Mouse (Mus musculus) ES-E14 (cell line): ENCODE results near the gene Nwd1. TPM values are rescaled to one million over a fixed set of nuclear protein-coding genes. Genes with fewer than 3 reads are reported as not detected.
A peak's percentile ranks its signal among the peaks of the same experiment; 100 is the strongest.
"Not testable (repeated sequence)": the region's sequence is repeated elsewhere in the genome, so short reads cannot be mapped to it uniquely, and the experiment has no call there.

Experiments
- DNase-seq: peaks from one replicate; pipeline ENCODE4 v3.0.0-alpha.2; 2013; ENCODE audit warnings: low read depth, low spot score
- H3K27ac ChIP-seq: 2 replicates; pipeline ENCODE4 v1.5.1; 2012; ENCODE audit warnings: low read depth, mild to moderate bottlenecking, low read length, moderate library complexity, mixed read lengths; ENCODE audit not compliant: poor library complexity, insufficient read depth, severe bottlenecking
- H3K36me3 ChIP-seq: 2 replicates; pipeline ENCODE4 v1.6.1; 2012; ENCODE audit warnings: mild to moderate bottlenecking, low read length, moderate library complexity, mixed read lengths; ENCODE audit not compliant: control insufficient read depth, poor library complexity, insufficient read depth, severe bottlenecking
- H3K4me1 ChIP-seq, 2 experiments: fragments of 150-350 bp in 1 of 2; sonication (generic) in 1 of 2; 2 replicates each; pipeline ENCODE4 v1.6.1; 2012; ENCODE audit warnings: low read length in 2 of 2, mild to moderate bottlenecking in 1 of 2, mixed read lengths in 1 of 2; ENCODE audit not compliant: control insufficient read depth in 2 of 2, insufficient read depth in 2 of 2, poor library complexity in 1 of 2
- H3K4me3 ChIP-seq, 2 experiments: fragments of 150-350 bp in 1 of 2; sonication (generic) in 1 of 2; 2 replicates each; pipeline ENCODE4 v1.5.1; 2012; ENCODE audit warnings: low read length in 2 of 2, low read depth in 1 of 2, mild to moderate bottlenecking in 1 of 2, mixed read lengths in 1 of 2; ENCODE audit not compliant: insufficient read depth in 1 of 2, poor library complexity in 1 of 2, severe bottlenecking in 1 of 2
- H3K9ac ChIP-seq: 2 replicates; pipeline ENCODE4 v1.6.1; 2012; ENCODE audit warnings: low read depth, mild to moderate bottlenecking, low read length, mixed read lengths; ENCODE audit not compliant: poor library complexity, insufficient read depth, severe bottlenecking
- H3K9me3 ChIP-seq: fragments of 150-350 bp; sonication (generic); 2 replicates; pipeline ENCODE4 v1.6.1; 2012; ENCODE audit warnings: low read depth, mild to moderate bottlenecking, low read length; ENCODE audit not compliant: control insufficient read depth, insufficient read depth
- CHD2 ChIP-seq: IDR thresholded peaks from 2 replicates; pipeline ENCODE4 v1.6.1; 2014; ENCODE audit warnings: mild to moderate bottlenecking, low read depth, low read length, inconsistent platforms
- HCFC1 ChIP-seq: IDR thresholded peaks from 2 replicates; pipeline ENCODE4 v1.6.1; 2012; ENCODE audit warnings: low read length, inconsistent platforms, borderline replicate concordance; ENCODE audit not compliant: insufficient read depth
- MAFK ChIP-seq: IDR thresholded peaks from 2 replicates; pipeline ENCODE4 v1.6.1; 2014; ENCODE audit warnings: mild to moderate bottlenecking, low read depth, low read length, inconsistent platforms; ENCODE audit not compliant: insufficient read depth
- ZC3H11A ChIP-seq: IDR thresholded peaks from 2 replicates; pipeline ENCODE4 v1.6.1; 2012; ENCODE audit warnings: low read depth, mild to moderate bottlenecking, inconsistent platforms, low read length, borderline replicate concordance
- ZNF384 ChIP-seq: IDR thresholded peaks from 2 replicates; pipeline ENCODE4 v1.6.1; 2012; ENCODE audit warnings: low read depth, low read length, inconsistent platforms
- in situ Hi-C, 2 experiments: fragments of 600-800 bp; cut with MboI; formaldehyde crosslinking; loops; one replicate each; pipeline ENCODE4 v1.15.1; 2025; ENCODE audit warnings: low sequenced_read_pairs in 2 of 2, inconsistent platforms in 1 of 2; ENCODE audit not compliant: unreplicated experiment in 2 of 2
- total RNA-seq: library from RNA; depleted of rRNA; stranded (reverse); fragments of 300-350 nt; gene quantifications from 2 replicates; pipeline ENCODE4 v1.2.3, GENCODE M21; 2012

The Nwd1 gene
- total RNA-seq, 1 experiment, result 0.76 TPM

DNA sequence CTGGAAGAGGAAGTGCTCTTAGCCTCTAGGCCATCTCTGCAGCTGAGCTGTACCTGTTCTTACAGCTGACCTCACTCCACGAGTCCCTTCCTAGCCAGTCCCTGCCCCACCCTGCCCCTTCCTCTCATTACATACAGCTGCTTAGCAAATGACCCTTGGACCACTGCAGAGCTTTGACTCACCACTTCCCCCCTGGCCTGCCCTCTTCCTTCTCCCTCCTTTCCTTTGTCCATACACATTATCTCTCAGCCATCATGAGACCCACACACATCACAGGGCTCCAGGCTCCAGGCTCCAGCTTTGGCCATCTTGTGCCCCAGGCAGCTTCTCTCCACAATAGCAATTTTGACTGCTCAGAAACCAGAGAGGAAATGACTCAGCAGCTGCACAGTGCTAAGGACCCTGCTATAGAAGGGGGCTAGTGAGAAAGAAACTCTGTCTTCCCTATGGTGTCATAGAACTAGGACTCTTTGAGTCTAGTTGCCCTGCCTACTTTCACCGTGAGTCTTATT, 36.6 kb downstream of the Nwd1 start:
- no peak for DNase-seq
- H3K4me1 ChIP-seq, result peaks cover 8 to 20% of the 10 kb centered on the region in 2 experiments
- TF ChIP-seq MAFK, result 0 out of 2 replicates have a peak, but pooled peaks have one; percentile 29
- TF ChIP-seq CHD2, result no peak
- H3K27ac ChIP-seq, result peak overlapping the region; percentile 6; the same call in 1 of the 2 replicates
- no peaks in the 10 kb centered on the region for H3K9me3 ChIP-seq
- H3K36me3 ChIP-seq, result no peaks in the 10 kb centered on the region
- no peak overlapping the region for H3K9ac ChIP-seq
- no peak overlapping the region for H3K4me3 ChIP-seq
- in situ Hi-C loops, result no loop called here

DNA sequence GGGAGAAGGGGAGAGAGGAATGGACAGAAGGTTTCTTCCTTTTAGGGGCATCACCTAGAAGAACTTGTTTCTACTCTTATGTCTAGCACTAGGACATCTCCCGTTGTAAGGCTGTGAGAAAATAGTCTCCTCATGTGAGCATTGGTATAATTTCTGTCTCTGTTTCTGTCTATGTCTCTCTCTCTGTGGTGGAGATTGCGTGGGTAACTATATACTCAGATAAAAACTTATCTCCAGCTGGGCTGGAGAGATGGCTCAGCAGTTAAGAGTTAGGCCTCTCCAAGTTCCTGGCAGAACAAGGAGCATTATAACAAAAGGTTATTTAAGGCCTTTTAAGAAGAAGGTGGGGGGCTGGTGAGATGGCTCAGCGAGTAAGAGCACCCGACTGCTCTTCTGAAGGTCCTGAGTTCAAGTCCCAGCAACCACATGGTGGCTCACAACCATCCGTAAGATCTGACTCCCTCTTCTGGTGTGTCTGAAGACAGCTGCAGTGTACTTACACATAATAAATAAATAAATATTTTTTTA, 37.1 kb downstream of the Nwd1 start:
- in situ Hi-C loops, H3K9ac ChIP-seq, H3K27ac ChIP-seq, H3K36me3 ChIP-seq, H3K4me3 ChIP-seq, H3K9me3 ChIP-seq, DNase-seq: not testable (repeated sequence)
- H3K4me1 ChIP-seq, result peaks cover 3 to 20% of the 10 kb centered on the region in 2 experiments; a peak in 2 of 4 replicates

DNA sequence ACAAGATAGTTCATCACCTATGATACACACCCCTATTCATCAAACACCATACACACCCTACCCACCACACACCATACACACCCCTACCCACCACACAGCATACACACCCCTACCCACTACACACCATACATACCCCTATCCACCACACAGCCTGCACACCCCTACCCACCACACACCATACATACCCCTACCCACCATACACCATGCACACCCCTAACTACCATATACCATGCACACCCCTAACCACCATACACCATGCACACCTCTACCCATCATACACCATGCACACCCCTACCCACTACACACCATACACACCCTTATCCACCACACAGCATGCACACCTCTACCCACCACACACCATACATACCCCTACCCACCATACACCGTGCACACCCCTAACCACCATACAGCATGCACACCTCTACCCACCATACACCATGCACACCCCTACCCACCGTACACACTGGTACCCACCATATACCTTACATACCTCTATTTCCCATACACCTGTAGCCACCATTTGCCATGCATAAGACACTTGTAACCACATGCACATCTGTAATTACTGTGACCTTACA, 51.9 kb downstream of the Nwd1 start:
- Histone ChIP-seq H3K27ac (no peak overlapping the region), H3K9ac (no peak overlapping the region), H3K4me3 (no peak overlapping the region), H3K4me1 (no peaks in the 10 kb centered on the region), H3K9me3 (no peaks in the 10 kb centered on the region), H3K36me3 (no peaks in the 10 kb centered on the region)
- in situ Hi-C loops, result no loop called here
- no peak for TF ChIP-seq HCFC1
- TF ChIP-seq ZC3H11A, result no peak
- no peak for TF ChIP-seq ZNF384
- TF ChIP-seq CHD2, result no peak
- no peak for TF ChIP-seq MAFK
- DNase-seq, result no peak

DNA sequence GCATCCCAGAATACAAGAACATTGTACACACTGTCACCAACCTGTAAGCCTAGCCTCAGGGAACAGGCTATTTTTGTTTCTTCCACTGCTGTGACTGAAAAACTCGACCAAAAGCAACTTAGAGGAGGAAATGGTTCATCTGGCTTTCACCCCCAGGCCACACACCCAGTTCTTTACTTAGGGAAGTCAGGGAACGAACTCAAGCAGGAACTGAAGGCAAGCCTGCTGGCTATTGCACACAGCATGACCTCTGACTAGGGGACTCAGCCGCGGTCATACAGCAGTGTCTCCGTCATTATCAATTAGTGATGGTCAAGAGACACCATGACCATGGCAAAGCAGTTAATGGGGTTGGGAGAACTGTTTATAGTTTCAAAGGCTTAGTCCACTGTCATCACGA, 66.1 kb downstream of the Nwd1 start:
- Histone ChIP-seq H3K9me3 (no peaks in the 10 kb centered on the region), H3K4me3 (no peak overlapping the region), H3K9ac (no peak overlapping the region), H3K4me1 (no peaks in the 10 kb centered on the region), H3K27ac (no peak overlapping the region), H3K36me3 (no peaks in the 10 kb centered on the region)
- in situ Hi-C loops, result no loop called here
- no peak for TF ChIP-seq ZNF384
- TF ChIP-seq HCFC1, result no peak
- TF ChIP-seq ZC3H11A, result no peak
- no peak for TF ChIP-seq MAFK
- TF ChIP-seq CHD2, result no peak
- DNase-seq, result no peak

DNA sequence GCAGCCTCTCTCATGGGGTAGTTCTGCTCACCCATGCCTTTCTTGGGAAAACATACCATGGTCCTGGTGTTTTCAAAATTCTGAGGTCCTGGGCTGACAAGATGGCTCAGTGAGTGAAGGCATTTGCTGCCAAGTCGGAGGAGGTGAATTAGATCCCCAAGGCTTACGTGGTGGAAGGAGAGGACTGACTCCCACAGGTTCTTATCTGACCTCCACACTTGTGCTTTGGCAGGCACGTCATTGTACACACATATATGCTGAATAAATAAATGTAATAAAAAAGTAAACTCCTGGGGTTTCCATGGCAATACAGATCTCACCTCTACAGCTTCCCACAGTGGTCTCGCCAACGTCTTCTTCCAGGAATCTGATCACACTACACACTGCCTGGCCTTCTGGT, 70.1 kb downstream of the Nwd1 start:
- H3K4me3 ChIP-seq, result no peak overlapping the region

More for the DNA sequence above, 70.1 kb downstream of the Nwd1 start:
- Histone ChIP-seq H3K4me1 (no peaks in the 10 kb centered on the region), H3K27ac (no peak overlapping the region), H3K9ac (no peak overlapping the region), H3K36me3 (no peaks in the 10 kb centered on the region), H3K9me3 (no peaks in the 10 kb centered on the region)
- TF ChIP-seq ZC3H11A (no peak), ZNF384 (no peak), HCFC1 (no peak), CHD2 (no peak), MAFK (no peak)
- in situ Hi-C loops, result no loop called here
- no peak for DNase-seq
